Mouse (Mus musculus): Measurements from ENCODE around the gene C2cd3. TPM values are rescaled to one million over a fixed set of nuclear protein-coding genes. Genes with fewer than 3 reads are reported as not detected.

The C2cd3 gene
- polyA plus RNA-seq, 1 experiment from 2014 or later = 20.1 TPM

- no peaks in the 10 kb centered on the region for H3K27me3 ChIP-seq (replicated peaks)
- WGBS = 51% methylated on average over 1 of the region's 1 CpGs
- 0 out of 2 replicates have a peak overlapping the region, but pooled peaks have one; percentile 42 for H3K9ac ChIP-seq
- 0 out of 2 replicates have a peak overlapping the region, but pooled peaks have one; percentile 39 for H3K27ac ChIP-seq (ENCODE audit: poor library complexity, severe bottlenecking)
- no peaks in the 10 kb centered on the region for H3K9me3 ChIP-seq (replicated peaks)
- ATAC-seq (ENCODE audit: insufficient number of reproducible peaks, low FRiP score) = peak; percentile 89
- H3K4me2 ChIP-seq = no peak overlapping the region
- peaks cover 13% of the 10 kb centered on the region for H3K4me1 ChIP-seq (replicated peaks)
- H3K36me3 ChIP-seq = peaks cover 70% of the 10 kb centered on the region
- H3K4me3 ChIP-seq = no peak overlapping the region
These were observed 86.1 kb downstream of the C2cd3 start for GRCm38 (mm10) chr7:100458153-100458552.

GRCm38 (mm10) chr7:100459862-100460261 lies 87.8 kb downstream of the C2cd3 start:
- no peak overlapping the region for H3K4me3 ChIP-seq
- no peak overlapping the region for H3K9ac ChIP-seq
- ATAC-seq (ENCODE audit: insufficient number of reproducible peaks, low FRiP score) = no peak
- peaks cover 21% of the 10 kb centered on the region for H3K4me1 ChIP-seq (replicated peaks)
- 90% methylated on average over 3 of the region's 3 CpGs for WGBS
- peaks cover 53% of the 10 kb centered on the region for H3K36me3 ChIP-seq
- H3K27ac ChIP-seq (ENCODE audit: poor library complexity, severe bottlenecking) = no peak overlapping the region
- no peak overlapping the region for H3K4me2 ChIP-seq
- H3K9me3 ChIP-seq (replicated peaks) = no peaks in the 10 kb centered on the region
- no peaks in the 10 kb centered on the region for H3K27me3 ChIP-seq (replicated peaks)

- no peak for ATAC-seq (ENCODE audit: insufficient number of reproducible peaks, low FRiP score)
- Histone ChIP-seq H3K4me1 (replicated peaks) (peaks cover 39% of the 10 kb centered on the region), H3K9ac (no peak overlapping the region), H3K9me3 (replicated peaks) (no peaks in the 10 kb centered on the region), H3K4me3 (no peak overlapping the region), H3K4me2 (no peak overlapping the region), H3K27me3 (replicated peaks) (no peaks in the 10 kb centered on the region), H3K27ac (ENCODE audit: poor library complexity, severe bottlenecking) (no peak overlapping the region), H3K36me3 (peaks cover 36% of the 10 kb centered on the region)
- 65% methylated on average over 6 of the region's 6 CpGs for WGBS
These were observed 89.7 kb downstream of the C2cd3 start for GRCm38 (mm10) chr7:100461621-100462151.

GRCm38 (mm10) chr7:100463194-100463593 lies 91.2 kb downstream of the C2cd3 start:
- no peaks in the 10 kb centered on the region for H3K9me3 ChIP-seq (replicated peaks)
- H3K9ac ChIP-seq = no peak overlapping the region
- H3K4me2 ChIP-seq = no peak overlapping the region
- ATAC-seq (ENCODE audit: insufficient number of reproducible peaks, low FRiP score) = peak; percentile 62
- H3K4me1 ChIP-seq (replicated peaks) = peaks cover 37% of the 10 kb centered on the region
- no peak overlapping the region for H3K4me3 ChIP-seq
- H3K36me3 ChIP-seq = peaks cover 28% of the 10 kb centered on the region
- H3K27ac ChIP-seq (ENCODE audit: poor library complexity, severe bottlenecking) = peak overlapping the region; percentile 48
- WGBS = 59% methylated on average over 9 of the region's 9 CpGs
- no peaks in the 10 kb centered on the region for H3K27me3 ChIP-seq (replicated peaks)

- 80% methylated on average over 10 of the region's 10 CpGs for WGBS
- Histone ChIP-seq H3K4me2 (no peak overlapping the region), H3K9me3 (replicated peaks) (no peaks in the 10 kb centered on the region), H3K4me1 (replicated peaks) (peaks cover 42% of the 10 kb centered on the region), H3K4me3 (no peak overlapping the region), H3K27ac (ENCODE audit: poor library complexity, severe bottlenecking) (peak overlapping the region; percentile 48), H3K9ac (no peak overlapping the region), H3K27me3 (replicated peaks) (no peaks in the 10 kb centered on the region), H3K36me3 (peaks cover 27% of the 10 kb centered on the region)
- no peak for ATAC-seq (ENCODE audit: insufficient number of reproducible peaks, low FRiP score)
These were observed 91.7 kb downstream of the C2cd3 start for GRCm38 (mm10) chr7:100463757-100464156.

- Histone ChIP-seq H3K9ac (no peak overlapping the region), H3K4me2 (0 out of 2 replicates have a peak overlapping the region, but pooled peaks have one; percentile 57), H3K9me3 (replicated peaks) (no peaks in the 10 kb centered on the region), H3K27me3 (replicated peaks) (no peaks in the 10 kb centered on the region), H3K27ac (ENCODE audit: poor library complexity, severe bottlenecking) (peak overlapping the region; percentile 87; the same call in 1 of the 2 replicates), H3K36me3 (peaks cover 23% of the 10 kb centered on the region), H3K4me3 (no peak overlapping the region), H3K4me1 (replicated peaks) (peaks cover 47% of the 10 kb centered on the region)
- 95% methylated on average over 7 of the region's 7 CpGs for WGBS
- ATAC-seq (ENCODE audit: insufficient number of reproducible peaks, low FRiP score) = no peak
These were observed 92.2 kb downstream of the C2cd3 start for GRCm38 (mm10) chr7:100464248-100464647.

GRCm38 (mm10) chr7:100465248-100465647 lies 93.2 kb downstream of the C2cd3 start:
- peak; percentile 5; the same call in 1 of the 2 replicates for ATAC-seq (ENCODE audit: insufficient number of reproducible peaks, low FRiP score)
- peaks cover 21% of the 10 kb centered on the region for H3K36me3 ChIP-seq
- H3K4me2 ChIP-seq = peak overlapping the region; percentile 57
- peak overlapping the region; percentile 9 for H3K4me3 ChIP-seq
- no peaks in the 10 kb centered on the region for H3K27me3 ChIP-seq (replicated peaks)
- peaks cover 51% of the 10 kb centered on the region for H3K4me1 ChIP-seq (replicated peaks)
- WGBS = 56% methylated on average over 4 of the region's 4 CpGs
- H3K27ac ChIP-seq (ENCODE audit: poor library complexity, severe bottlenecking) = peak overlapping the region; percentile 87
- H3K9me3 ChIP-seq (replicated peaks) = no peaks in the 10 kb centered on the region
- peak overlapping the region; percentile 64 for H3K9ac ChIP-seq

- Histone ChIP-seq H3K27me3 (replicated peaks) (no peaks in the 10 kb centered on the region), H3K9me3 (replicated peaks) (no peaks in the 10 kb centered on the region), H3K9ac (peak overlapping the region; percentile 64), H3K4me1 (replicated peaks) (peaks cover 51% of the 10 kb centered on the region), H3K27ac (ENCODE audit: poor library complexity, severe bottlenecking) (peak overlapping the region; percentile 87), H3K4me2 (peak overlapping the region; percentile 57), H3K36me3 (peaks cover 20% of the 10 kb centered on the region), H3K4me3 (peak overlapping the region; percentile 9)
- WGBS = 13% methylated on average over 5 of the region's 5 CpGs
- ATAC-seq (ENCODE audit: insufficient number of reproducible peaks, low FRiP score) = peak; percentile 7; the same call in 1 of the 2 replicates
These were observed 93.8 kb downstream of the C2cd3 start for GRCm38 (mm10) chr7:100465656-100466309.

- peaks cover 48% of the 10 kb centered on the region for H3K4me1 ChIP-seq (replicated peaks)
- peak overlapping the region; percentile 57; the same call in 1 of the 2 replicates for H3K4me2 ChIP-seq
- no peaks in the 10 kb centered on the region for H3K27me3 ChIP-seq (replicated peaks)
- peaks cover 12% of the 10 kb centered on the region for H3K36me3 ChIP-seq
- H3K27ac ChIP-seq (ENCODE audit: poor library complexity, severe bottlenecking) = peak overlapping the region; percentile 87
- H3K4me3 ChIP-seq = peak overlapping the region; percentile 9
- peak; percentile 91 for ATAC-seq (ENCODE audit: insufficient number of reproducible peaks, low FRiP score)
- 68% methylated on average over 11 of the region's 11 CpGs for WGBS
- H3K9ac ChIP-seq = peak overlapping the region; percentile 1; the same call in 1 of the 2 replicates
- H3K9me3 ChIP-seq (replicated peaks) = no peaks in the 10 kb centered on the region
These were observed 94.9 kb downstream of the C2cd3 start for GRCm38 (mm10) chr7:100466781-100467510.

- H3K4me1 ChIP-seq (replicated peaks) = peaks cover 61% of the 10 kb centered on the region
- H3K36me3 ChIP-seq = peaks cover 12% of the 10 kb centered on the region
- no peaks in the 10 kb centered on the region for H3K9me3 ChIP-seq (replicated peaks)
- ATAC-seq (ENCODE audit: insufficient number of reproducible peaks, low FRiP score) = no peak
- WGBS = 85% methylated on average over 6 of the region's 6 CpGs
- H3K27me3 ChIP-seq (replicated peaks) = no peaks in the 10 kb centered on the region
- no peak overlapping the region for H3K4me3 ChIP-seq
- no peak overlapping the region for H3K27ac ChIP-seq (ENCODE audit: poor library complexity, severe bottlenecking)
- no peak overlapping the region for H3K9ac ChIP-seq
- no peak overlapping the region for H3K4me2 ChIP-seq
These were observed 96.7 kb downstream of the C2cd3 start for GRCm38 (mm10) chr7:100468761-100469160.

- Histone ChIP-seq H3K27me3 (replicated peaks) (no peaks in the 10 kb centered on the region), H3K4me3 (no peak overlapping the region), H3K36me3 (peaks cover 12% of the 10 kb centered on the region), H3K9me3 (replicated peaks) (no peaks in the 10 kb centered on the region), H3K4me1 (replicated peaks) (peaks cover 62% of the 10 kb centered on the region), H3K9ac (no peak overlapping the region), H3K4me2 (no peak overlapping the region), H3K27ac (ENCODE audit: poor library complexity, severe bottlenecking) (no peak overlapping the region)
- WGBS = 87% methylated on average over 1 of the region's 1 CpGs
- ATAC-seq (ENCODE audit: insufficient number of reproducible peaks, low FRiP score) = no peak
These were observed 97.5 kb downstream of the C2cd3 start for GRCm38 (mm10) chr7:100469502-100469901.
